In genomic region chr1:119837035-119837751, GRCm38 (mm10) we compare ENCODE assay signal across 8 mouse cellular contexts. TPM values are rescaled to one million over a fixed set of nuclear protein-coding genes. Genes with fewer than 3 reads are reported as not detected.
DNase-seq lines count a peak whose midpoint lies in the region; ATAC-seq and TF ChIP-seq lines count a peak whose summit lies in the region.

Gene Ptpn4, minus strand, starts transcription at chr1:119837613.

- H3K27ac ChIP-seq in heart, embryonic 11.5 days (ENCODE audit: low read depth, low read length): peak within 1 kb of the TSS; percentile 84
- peak within 1 kb of the TSS; percentile 93 for H3K27ac ChIP-seq in kidney, embryonic 16.5 days (ENCODE audit: low read length)
- H3K27ac ChIP-seq in liver, adult 2 months (replicated peaks; ENCODE audit: insufficient read depth, low read depth, low read length): peak within 1 kb of the TSS; percentile 20; the same call in 1 of the 2 replicates

- peak; percentile 71; the same call in 1 of the 2 replicates for TF ChIP-seq POLR2A in brain, embryonic 14.5 days (IDR thresholded peaks at IDR 0.05; ENCODE audit: borderline replicate concordance, extremely low read depth, insufficient read depth, insufficient read length, poor library complexity, severe bottlenecking)
- TF ChIP-seq POLR2A in liver, adult 2 months (IDR thresholded peaks at IDR 0.05; ENCODE audit: extremely low read depth, insufficient read depth, low read length): peak; percentile 48
- peak; percentile 72 for TF ChIP-seq POLR2A in myocyte (IDR thresholded peaks at IDR 0.05; ENCODE audit: insufficient read length, low read depth)

- WGBS in heart, embryonic 11.5 days (ENCODE audit: insufficient replicate concordance): under 1% methylated on average over 71 of the region's 79 CpGs
- under 1% methylated on average over 72 of the region's 79 CpGs for WGBS in kidney, embryonic 16.5 days
- under 1% methylated on average over 75 of the region's 79 CpGs for WGBS in liver, adult 2 months

- peaks cover 30% of the 10 kb centered on the region for H3K4me1 ChIP-seq in erythroblast, embryonic 14.5 days (ENCODE audit: control insufficient read depth)
- peaks cover 8% of the 10 kb centered on the region for H3K4me1 ChIP-seq in heart, embryonic 11.5 days (ENCODE audit: control insufficient read depth, insufficient read depth, low read length)
- H3K4me1 ChIP-seq in kidney, embryonic 16.5 days (ENCODE audit: insufficient read depth, low read length): peaks cover 13% of the 10 kb centered on the region
- H3K4me1 ChIP-seq in liver, adult 2 months (ENCODE audit: control insufficient read depth, insufficient read depth, low read length): no peaks in the 10 kb centered on the region

- peak within 1 kb of the TSS; percentile 75 for H3K4me2 ChIP-seq in heart, embryonic 11.5 days
- peak within 1 kb of the TSS; percentile 72 for H3K4me2 ChIP-seq in kidney, embryonic 16.5 days (replicated peaks; ENCODE audit: low read depth, low read length)
- peak within 1 kb of the TSS; percentile 81 for H3K4me2 ChIP-seq in myocyte (ENCODE audit: low read depth)

- ATAC-seq in heart, embryonic 11.5 days (replicated peaks; ENCODE audit: insufficient number of reproducible peaks, low FRiP score, low TSS enrichment): peak; percentile 99
- ATAC-seq in kidney, embryonic 16.5 days (ENCODE audit: low FRiP score, low TSS enrichment): peak; percentile 100

- H3K79me2 ChIP-seq in C2C12 (ENCODE audit: control insufficient read depth, insufficient read depth) (peaks cover 46% of the 10 kb centered on the region), myocyte (ENCODE audit: control insufficient read depth, insufficient read depth) (peaks cover 39% of the 10 kb centered on the region)
- H3K79me2 ChIP-seq in liver, adult 2 months (ENCODE audit: control insufficient read depth, insufficient read depth, low read length): no peaks in the 10 kb centered on the region

- H3K79me3 ChIP-seq in C2C12 (ENCODE audit: low read depth): peaks cover 22% of the 10 kb centered on the region

- TF ChIP-seq CTCF in C2C12 (IDR thresholded peaks at IDR 0.05; ENCODE audit: control insufficient read depth, insufficient read depth, insufficient read length): no peak
- TF ChIP-seq CTCF in brain, embryonic 14.5 days (IDR thresholded peaks at IDR 0.05; ENCODE audit: borderline replicate concordance, extremely low read depth, insufficient read depth, insufficient read length): no peak
- TF ChIP-seq CTCF in liver, adult 2 months (IDR thresholded peaks at IDR 0.05; ENCODE audit: low read depth, low read length): no peak

- H3K4me3 ChIP-seq in C2C12 (ENCODE audit: insufficient read depth, poor library complexity, severe bottlenecking) (peak within 1 kb of the TSS; percentile 82), myocyte (peak within 1 kb of the TSS; percentile 67)
- H3K4me3 ChIP-seq in erythroblast, embryonic 14.5 days (replicated peaks): peak within 1 kb of the TSS; percentile 91
- peak within 1 kb of the TSS; percentile 87 for H3K4me3 ChIP-seq in heart, embryonic 11.5 days (ENCODE audit: low read depth, low read length)
- peak within 1 kb of the TSS; percentile 91 for H3K4me3 ChIP-seq in kidney, embryonic 16.5 days (ENCODE audit: low read length)
- peak within 1 kb of the TSS; percentile 81 for H3K4me3 ChIP-seq in liver, adult 2 months (ENCODE audit: insufficient read depth, low read depth, low read length)

- H3K36me3 ChIP-seq in C2C12 (ENCODE audit: control insufficient read depth, insufficient read depth) (no peaks in the 10 kb centered on the region), myocyte (ENCODE audit: control insufficient read depth, insufficient read depth) (no peaks in the 10 kb centered on the region)
- H3K36me3 ChIP-seq in erythroblast, embryonic 14.5 days (ENCODE audit: control insufficient read depth): no peaks in the 10 kb centered on the region
- H3K36me3 ChIP-seq in heart, embryonic 11.5 days (ENCODE audit: control insufficient read depth, insufficient read depth, low read length): no peaks in the 10 kb centered on the region
- no peaks in the 10 kb centered on the region for H3K36me3 ChIP-seq in kidney, embryonic 16.5 days (ENCODE audit: insufficient read depth, low read length)
- H3K36me3 ChIP-seq in liver, adult 2 months (ENCODE audit: control insufficient read depth, insufficient read depth, low read length): no peaks in the 10 kb centered on the region
- H3K36me3 ChIP-seq in splenic B cell, adult 2 months (ENCODE audit: control insufficient read depth, insufficient read depth, low read length, poor library complexity, severe bottlenecking): no peaks in the 10 kb centered on the region

- peak; percentile 99 for DNase-seq in brain, embryonic 14.5 days (ENCODE audit: low read depth)
- DNase-seq in liver, adult 2 months (ENCODE audit: extremely low read depth, low read depth, low spot score): peak; percentile 90
- peak; percentile 98 for DNase-seq in splenic B cell, adult 2 months (ENCODE audit: low read depth, low spot score)

- no peaks in the 10 kb centered on the region for H3K9me3 ChIP-seq in erythroblast, embryonic 14.5 days (ENCODE audit: control insufficient read depth, low read length)
- H3K9me3 ChIP-seq in heart, embryonic 11.5 days (replicated peaks; ENCODE audit: control insufficient read depth, low read length): no peaks in the 10 kb centered on the region
- no peaks in the 10 kb centered on the region for H3K9me3 ChIP-seq in kidney, embryonic 16.5 days (ENCODE audit: low read length)

- no peaks in the 10 kb centered on the region for H3K27me3 ChIP-seq in C2C12 (ENCODE audit: control insufficient read depth, insufficient read depth, insufficient read length)
- peaks cover 6% of the 10 kb centered on the region for H3K27me3 ChIP-seq in erythroblast, embryonic 14.5 days (ENCODE audit: control insufficient read depth)
- H3K27me3 ChIP-seq in heart, embryonic 11.5 days (ENCODE audit: control insufficient read depth, insufficient read depth, low read length): no peaks in the 10 kb centered on the region
- no peaks in the 10 kb centered on the region for H3K27me3 ChIP-seq in kidney, embryonic 16.5 days (ENCODE audit: insufficient read depth, low read length)
- H3K27me3 ChIP-seq in liver, adult 2 months (ENCODE audit: control insufficient read depth, insufficient read depth, low read length): no peaks in the 10 kb centered on the region
- no peaks in the 10 kb centered on the region for H3K27me3 ChIP-seq in myocyte (ENCODE audit: control insufficient read depth, insufficient read depth, insufficient read length)
- H3K27me3 ChIP-seq in splenic B cell, adult 2 months (ENCODE audit: control insufficient read depth, insufficient read depth, low read length, poor library complexity, severe bottlenecking): 0 out of 2 replicates have a peak, but pooled peaks cover 2% of the 10 kb centered on the region

- H3ac ChIP-seq in C2C12 (ENCODE audit: control insufficient read depth, insufficient read length, low read depth) (peak within 1 kb of the TSS; percentile 91), myocyte (ENCODE audit: control insufficient read depth, insufficient read length) (peak within 1 kb of the TSS; percentile 47)

- peak within 1 kb of the TSS; percentile 92 for H3K9ac ChIP-seq in heart, embryonic 11.5 days (ENCODE audit: low read depth, low read length)
- peak within 1 kb of the TSS; percentile 84 for H3K9ac ChIP-seq in kidney, embryonic 16.5 days (replicated peaks; ENCODE audit: low read length)
- H3K9ac ChIP-seq in liver, adult 2 months (ENCODE audit: low read depth, low read length): peak within 1 kb of the TSS; percentile 73

TF ChIP-seq in C2C12, 6 proteins besides CTCF, POLR2A, EP300 and RAD21:
- TF ChIP-seq USF1 (IDR thresholded peaks at IDR 0.05; ENCODE audit: low read depth) (no peak), MAX (IDR thresholded peaks at IDR 0.05) (peak; percentile 16), MYOD1 (IDR thresholded peaks at IDR 0.05; ENCODE audit: control insufficient read depth, insufficient read length, low read depth) (no peak)

TF ChIP-seq in myocyte, 11 proteins besides CTCF, POLR2A, EP300 and RAD21:
- TF ChIP-seq MAX (IDR thresholded peaks at IDR 0.05; ENCODE audit: low read depth): no peak
- no peak for TF ChIP-seq CEBPB (IDR thresholded peaks at IDR 0.05; ENCODE audit: insufficient read depth, poor library complexity, severe bottlenecking)
- peak in 1 of 3 experiments; percentile 52 for TF ChIP-seq MYOG (IDR thresholded peaks at IDR 0.05; ENCODE audit: control insufficient read depth in 1 of 3, insufficient read depth in 1 of 3, insufficient read length in 2 of 3, low read depth in 2 of 3)
- peak; percentile 73 for TF ChIP-seq POLR2AphosphoS2 (IDR thresholded peaks at IDR 0.05; ENCODE audit: insufficient read length, low read depth)
- peak in 2 of 3 experiments; percentile 9 to 61 for TF ChIP-seq MYOD1 (IDR thresholded peaks at IDR 0.05; ENCODE audit: control insufficient read depth in 1 of 3, insufficient read length in 2 of 3, low read depth in 2 of 3)
- no peak for TF ChIP-seq TCF3 (IDR thresholded peaks at IDR 0.05; ENCODE audit: insufficient read length, low read depth)
- TF ChIP-seq REST (IDR thresholded peaks at IDR 0.05; ENCODE audit: insufficient read depth, insufficient read length): no peak
- no peak for TF ChIP-seq USF1 (IDR thresholded peaks at IDR 0.05; ENCODE audit: low read depth)
- no peak for TF ChIP-seq SRF (IDR thresholded peaks at IDR 0.05; ENCODE audit: control insufficient read depth, insufficient read length, low read depth)
- no peak for TF ChIP-seq TCF12 (IDR thresholded peaks at IDR 0.05; ENCODE audit: insufficient read depth, poor library complexity, severe bottlenecking)
- peak; percentile 23 for TF ChIP-seq E2F4 (IDR thresholded peaks at IDR 0.05; ENCODE audit: insufficient read depth)

RNA-seq across cellular contexts. Expression of gene Ptpn4, which starts in this region (rescaled TPM):
- polyA plus RNA-seq in C2C12 (2012; fragmentation: generic; extraction: Trizol) (1.0 TPM), myocyte (2012; fragmentation: generic; extraction: Trizol) (1.1 TPM)
- 13.2 and 13.3 TPM in 2 replicates for polyA plus RNA-seq in brain, embryonic 14.5 days (2012; rRNA removed)
- 0.14 and 0.22 TPM in 2 replicates for polyA plus RNA-seq in erythroblast, embryonic 14.5 days (2012)
- polyA plus RNA-seq in heart, embryonic 11.5 days (2014; fragmentation: Nextera tagmentation; extraction: Ambion mirVana): 4.8 and 5.9 TPM in 2 replicates
- 5.1 and 5.8 TPM in 2 replicates for polyA plus RNA-seq in kidney, embryonic 16.5 days (2015; fragmentation: Nextera tagmentation; extraction: Ambion mirVana)
- total RNA-seq in liver, adult 2 months (2014; rRNA removed): 6.1 and 6.6 TPM in 2 replicates
- polyA plus RNA-seq in liver, adult 2 months (2012; rRNA removed): 1.2 and 1.6 TPM in 2 replicates

Comparison
In these comparisons a context has a peak if more than half of its experiments do, and no peak if none do; other contexts are left out.
1. Peak in every context shown above with its lines: DNase-seq, ATAC-seq, H3K4me3 ChIP-seq and H3K27ac ChIP-seq.
2. H3K27ac ChIP-seq: peak in every context shown above with its lines; median percentile 93 in kidney, embryonic 16.5 days; 84 in heart, embryonic 11.5 days; 20 in liver, adult 2 months.